7 mouse cellular contexts compared by ENCODE assay signal in the genomic region with DNA sequence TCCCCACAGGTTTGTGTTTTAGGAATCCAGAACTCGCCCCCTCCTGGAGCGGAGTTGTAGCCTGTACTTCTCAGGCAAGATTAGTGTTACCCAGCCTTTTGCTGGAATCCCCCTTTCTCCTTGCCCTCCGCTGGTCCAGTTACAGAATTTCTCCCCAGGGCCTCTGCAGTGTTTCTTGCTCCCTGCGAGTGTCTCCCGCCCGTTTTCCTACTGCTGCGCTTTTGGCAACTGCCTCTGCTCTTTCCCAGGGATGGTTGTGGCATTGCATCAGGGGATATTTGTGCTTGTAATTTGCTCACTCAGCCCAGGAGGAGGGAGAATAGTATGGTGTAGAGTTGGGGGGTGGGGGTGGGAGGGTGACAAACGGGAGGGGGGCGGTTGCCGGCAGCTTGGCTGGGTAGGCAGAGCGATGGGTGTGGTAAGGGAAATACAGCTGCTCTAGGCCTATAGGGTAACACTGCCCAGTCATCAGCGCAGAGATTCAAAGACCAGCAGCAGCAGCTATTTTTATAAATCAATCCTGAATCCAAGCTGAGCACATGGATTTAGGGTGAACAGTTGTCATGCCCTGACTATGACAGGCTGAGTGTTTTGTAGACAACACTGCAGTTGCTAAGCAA. TPM values are rescaled to one million over a fixed set of nuclear protein-coding genes. Genes with fewer than 3 reads are reported as not detected.
DNase-seq lines count a peak whose midpoint lies in the region; ATAC-seq and TF ChIP-seq lines count a peak whose summit lies in the region.

No protein-coding gene starts in this region.

- peak; percentile 23; the same call in 1 of the 2 replicates for TF ChIP-seq CTCF in gastrocnemius, adult 2 months (IDR thresholded peaks at IDR 0.05)
- TF ChIP-seq CTCF in hindbrain, postnatal 0 days (IDR thresholded peaks at IDR 0.05; ENCODE audit: low read depth), result peak; percentile 32; the same call in 1 of the 2 replicates
- TF ChIP-seq CTCF in spleen, adult 2 months (IDR thresholded peaks at IDR 0.05; ENCODE audit: extremely low read depth, insufficient read depth, insufficient read length, insufficient replicate concordance), result no peak

- H3K36me3 ChIP-seq in hindbrain, postnatal 0 days (ENCODE audit: insufficient read depth, low read length), result no peaks in the 10 kb centered on the region
- no peaks in the 10 kb centered on the region for H3K36me3 ChIP-seq in midbrain, embryonic 11.5 days (ENCODE audit: control insufficient read depth, insufficient read depth, low read length)
- H3K36me3 ChIP-seq in spleen, adult 2 months (ENCODE audit: control insufficient read depth, insufficient read depth, low read length), result no peaks in the 10 kb centered on the region

- peak overlapping the region; percentile 99 for H3K27ac ChIP-seq in gastrocnemius, adult 2 months
- H3K27ac ChIP-seq in hindbrain, postnatal 0 days, result peak overlapping the region; percentile 92
- H3K27ac ChIP-seq in midbrain, embryonic 11.5 days (ENCODE audit: low read depth, low read length), result no peak overlapping the region
- no peak overlapping the region for H3K27ac ChIP-seq in spleen, adult 2 months (ENCODE audit: insufficient read depth, low read length)

- WGBS in hindbrain, postnatal 0 days, result under 1% methylated on average over 12 of the region's 12 CpGs
- WGBS in midbrain, embryonic 11.5 days, result 2% methylated on average over 12 of the region's 12 CpGs
- 7% methylated on average over 12 of the region's 12 CpGs for WGBS in spleen, adult 2 months

- peak overlapping the region; percentile 96 for H3K4me3 ChIP-seq in gastrocnemius, adult 2 months
- peak overlapping the region; percentile 78 for H3K4me3 ChIP-seq in hindbrain, postnatal 0 days (ENCODE audit: low read length)
- peak overlapping the region; percentile 78 for H3K4me3 ChIP-seq in midbrain, embryonic 11.5 days (ENCODE audit: low read depth, low read length)
- H3K4me3 ChIP-seq in spleen, adult 2 months (ENCODE audit: extremely low read depth, insufficient read depth, insufficient read length), result peak overlapping the region; percentile 73

- no peaks in the 10 kb centered on the region for H3K9me3 ChIP-seq in hindbrain, postnatal 0 days (ENCODE audit: low read length)
- no peaks in the 10 kb centered on the region for H3K9me3 ChIP-seq in midbrain, embryonic 11.5 days (ENCODE audit: control insufficient read depth, low read length)

- H3K9ac ChIP-seq in hindbrain, postnatal 0 days (replicated peaks; ENCODE audit: low read length), result peak overlapping the region; percentile 78
- peak overlapping the region; percentile 82 for H3K9ac ChIP-seq in midbrain, embryonic 11.5 days (ENCODE audit: low read length)

- H3K4me1 ChIP-seq in hindbrain, postnatal 0 days (ENCODE audit: insufficient read depth, low read length), result peaks cover 5% of the 10 kb centered on the region; the same call in 1 of the 2 replicates
- peaks cover 8% of the 10 kb centered on the region for H3K4me1 ChIP-seq in midbrain, embryonic 11.5 days (ENCODE audit: control insufficient read depth, insufficient read depth, low read length)
- H3K4me1 ChIP-seq in spleen, adult 2 months (ENCODE audit: control insufficient read depth, insufficient read depth, insufficient read length), result peaks cover 3% of the 10 kb centered on the region

- peak overlapping the region; percentile 61 for H3K4me2 ChIP-seq in hindbrain, postnatal 0 days (ENCODE audit: low read depth, low read length)
- H3K4me2 ChIP-seq in midbrain, embryonic 11.5 days, result peak overlapping the region; percentile 83

- intact Hi-C loops in gastrocnemius, adult 2 months (cut with DNase I), result loop anchor here (1.0 to 5.0 kb wide), 2 partner anchors 38 to 169 kb away; no protein-coding TSS in a partner anchor
- intact Hi-C loops in left cerebral cortex, postnatal 25 days (cut with DNase I), result no loop called here

- no peak for TF ChIP-seq POLR2A in spleen, adult 2 months (IDR thresholded peaks at IDR 0.05; ENCODE audit: low read depth, low read length)

- no peak for ATAC-seq in hindbrain, postnatal 0 days
- ATAC-seq in midbrain, embryonic 11.5 days (ENCODE audit: low FRiP score), result no peak

- H3K27me3 ChIP-seq in hindbrain, postnatal 0 days (ENCODE audit: insufficient read depth, low read length), result no peaks in the 10 kb centered on the region
- no peaks in the 10 kb centered on the region for H3K27me3 ChIP-seq in midbrain, embryonic 11.5 days (ENCODE audit: control insufficient read depth, insufficient read depth, low read length)
- H3K27me3 ChIP-seq in spleen, adult 2 months (ENCODE audit: control insufficient read depth, insufficient read depth, low read length), result no peaks in the 10 kb centered on the region

- DNase-seq in adipocyte (ENCODE audit: low spot score), result peak; percentile 83
- peak; percentile 43 to 49 for DNase-seq in cerebellum, postnatal 14 days
- peak; percentile 85 for DNase-seq in gastrocnemius, adult 2 months
- DNase-seq in hindbrain, postnatal 0 days (ENCODE audit: low spot score), result peak; percentile 66
- peak; percentile 41 to 74 for DNase-seq in left cerebral cortex, postnatal 25 days (ENCODE audit: low spot score in 2 of 2)
- peak; percentile 84 for DNase-seq in midbrain, embryonic 11.5 days (ENCODE audit: low spot score, missing footprints)
- DNase-seq in spleen, adult 2 months (ENCODE audit: low read depth in 1 of 2, low spot score in 2 of 2), result no peak

RNA-seq across cellular contexts. Expression of a gene that starts 1.6 kb away (rescaled TPM):
- total RNA-seq in gastrocnemius, adult 2 months (2021), result 100 to 1,000 TPM; 484 to 501 TPM
- total RNA-seq in hindbrain, postnatal 0 days (2014; rRNA removed), result 247 and 254 TPM in 2 replicates
- polyA plus RNA-seq in hindbrain, postnatal 0 days (2015; fragmentation: Nextera tagmentation; extraction: Ambion mirVana), result 196 and 207 TPM in 2 replicates
- total RNA-seq in left cerebral cortex, postnatal 25 days (2021), result 100 to 1,000 TPM; 350 to 364 TPM
- polyA plus RNA-seq in midbrain, embryonic 11.5 days (2014; fragmentation: Nextera tagmentation; extraction: Ambion mirVana), result 80.1 and 81.4 TPM in 2 replicates
- polyA plus RNA-seq in spleen, adult 2 months (2012; rRNA removed), result 103 and 119 TPM in 2 replicates

RNA-seq across cellular contexts. Expression of a gene that starts 57.5 kb away (rescaled TPM):
- total RNA-seq in gastrocnemius, adult 2 months (2021), result 1 to 10 TPM; 4.3 to 5.0 TPM
- total RNA-seq in hindbrain, postnatal 0 days (2014; rRNA removed), result 11.0 and 12.4 TPM in 2 replicates
- polyA plus RNA-seq in hindbrain, postnatal 0 days (2015; fragmentation: Nextera tagmentation; extraction: Ambion mirVana), result 8.1 and 10.4 TPM in 2 replicates
- total RNA-seq in left cerebral cortex, postnatal 25 days (2021), result 1 to 10 TPM; 3.9 to 4.0 TPM
- polyA plus RNA-seq in midbrain, embryonic 11.5 days (2014; fragmentation: Nextera tagmentation; extraction: Ambion mirVana), result 33.6 and 36.9 TPM in 2 replicates
- polyA plus RNA-seq in spleen, adult 2 months (2012; rRNA removed), result 4.0 and 5.6 TPM in 2 replicates

Comparison
In these comparisons a context has a peak if more than half of its experiments do, and no peak if none do; other contexts are left out.
1. DNase-seq: peak in adipocyte (single experiment), cerebellum, postnatal 14 days (2 of 2), gastrocnemius, adult 2 months (single experiment), hindbrain, postnatal 0 days (single experiment), left cerebral cortex, postnatal 25 days (2 of 2) and midbrain, embryonic 11.5 days (single experiment); none in spleen, adult 2 months (0 of 2).
2. H3K27ac ChIP-seq: peak in gastrocnemius, adult 2 months (single experiment) and hindbrain, postnatal 0 days (single experiment); none in midbrain, embryonic 11.5 days (single experiment) and spleen, adult 2 months (single experiment).
3. Peak in every context shown above with its lines, with median percentiles within 50 percentile points of each other: H3K4me3 ChIP-seq.